8 mouse cellular contexts compared by ENCODE assay signal in the genomic region with DNA sequence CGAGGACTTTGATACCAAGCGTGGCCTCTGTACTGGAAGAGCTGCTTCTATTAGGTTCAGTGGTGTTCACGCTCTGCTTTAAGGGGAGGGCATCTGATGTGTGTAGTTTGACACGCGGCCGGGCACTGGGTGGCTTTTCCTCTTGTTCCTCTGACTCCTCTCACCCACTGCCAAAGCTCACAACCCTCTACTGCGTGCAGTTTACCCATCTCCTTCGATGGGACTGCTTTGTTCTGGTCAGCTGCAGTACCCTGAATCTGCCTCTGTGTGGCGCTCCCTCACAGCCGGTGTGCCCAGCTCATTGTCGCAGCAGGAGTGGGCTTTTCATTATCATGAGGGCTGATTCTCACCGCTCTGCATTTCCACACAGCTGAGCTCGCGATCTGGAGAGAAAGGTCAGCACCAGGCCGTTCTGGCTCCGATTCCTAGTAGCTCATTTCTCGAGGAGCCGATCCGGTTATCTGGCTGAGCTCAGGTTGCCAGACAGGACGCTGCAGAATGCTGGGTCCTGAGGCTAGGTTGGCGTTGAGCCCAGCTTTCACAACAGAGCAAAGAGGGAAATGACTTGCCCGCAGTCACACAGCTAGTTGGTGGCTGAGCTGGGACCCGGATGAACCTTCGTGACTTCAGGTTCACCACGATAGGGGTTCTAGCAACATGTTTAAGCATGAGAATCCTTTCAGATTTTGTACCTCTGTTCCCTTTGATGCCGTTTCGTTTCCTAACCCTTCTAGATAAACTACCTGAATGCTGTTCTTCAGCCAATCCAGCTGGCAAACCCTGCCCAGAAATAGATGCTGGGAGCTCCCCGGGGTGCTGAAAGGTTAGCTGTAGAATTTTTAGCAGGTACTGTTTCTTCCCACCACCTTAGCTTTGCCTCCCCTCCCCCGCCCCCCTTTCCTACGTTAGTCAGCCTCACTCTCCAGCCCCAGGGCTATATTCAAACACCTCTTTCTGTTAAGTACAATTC. TPM values are rescaled to one million over a fixed set of nuclear protein-coding genes. Genes with fewer than 3 reads are reported as not detected.
DNase-seq lines count a peak whose midpoint lies in the region; ATAC-seq lines count a peak whose summit lies in the region.

No protein-coding gene starts in this region.

- H3K4me2 ChIP-seq in limb, embryonic 11.5 days (ENCODE audit: low read depth, severe bottlenecking): no peak overlapping the region; the same call in 1 of the 2 replicates
- peak overlapping the region; percentile 36 for H3K4me2 ChIP-seq in midbrain, embryonic 12.5 days (replicated peaks)

- H3K27me3 ChIP-seq in limb, embryonic 11.5 days (ENCODE audit: control insufficient read depth, insufficient read depth, low read length): no peaks in the 10 kb centered on the region
- no peaks in the 10 kb centered on the region for H3K27me3 ChIP-seq in midbrain, embryonic 12.5 days

- DNase-seq in 3T3-L1 (ENCODE audit: low read depth, low spot score): peak; percentile 48
- DNase-seq in adrenal gland, postnatal 10 days: peak; percentile 88
- DNase-seq in embryo, embryonic 9.5 days (ENCODE audit: extremely low spot score): peak; percentile 88
- peak; percentile 74 to 85 for DNase-seq in heart, adult 18-20 months
- DNase-seq in kidney, adult 18-20 months: peak; percentile 83
- DNase-seq in limb, embryonic 11.5 days (ENCODE audit: low spot score): peak; percentile 89
- DNase-seq in spleen, adult 18-20 months: peak; percentile 61 to 74

- 0 out of 2 replicates have a peak overlapping the region, but pooled peaks have one; percentile 39 for H3K9ac ChIP-seq in limb, embryonic 11.5 days (ENCODE audit: low read length)
- H3K9ac ChIP-seq in midbrain, embryonic 12.5 days (replicated peaks): peak overlapping the region; percentile 7; the same call in 1 of the 2 replicates

- WGBS in limb, embryonic 11.5 days: 16% methylated on average over 30 of the region's 30 CpGs
- WGBS in midbrain, embryonic 12.5 days: 15% methylated on average over 30 of the region's 30 CpGs

- peak; percentile 37 for ATAC-seq in limb, embryonic 11.5 days (ENCODE audit: insufficient number of reproducible peaks, low FRiP score, low TSS enrichment, low read depth)
- peak; percentile 71 for ATAC-seq in midbrain, embryonic 12.5 days (ENCODE audit: low FRiP score, low read depth)

- no peaks in the 10 kb centered on the region for H3K9me3 ChIP-seq in limb, embryonic 11.5 days (ENCODE audit: control insufficient read depth, low read length)
- no peaks in the 10 kb centered on the region for H3K9me3 ChIP-seq in midbrain, embryonic 12.5 days

- H3K27ac ChIP-seq in limb, embryonic 11.5 days (replicated peaks; ENCODE audit: low read depth, low read length): peak overlapping the region; percentile 1; the same call in 1 of the 2 replicates
- peak overlapping the region; percentile 56 for H3K27ac ChIP-seq in midbrain, embryonic 12.5 days (replicated peaks)

- H3K4me3 ChIP-seq in limb, embryonic 11.5 days (ENCODE audit: low read depth, low read length): no peak overlapping the region
- peak overlapping the region; percentile 15 for H3K4me3 ChIP-seq in midbrain, embryonic 12.5 days

- H3K4me1 ChIP-seq in limb, embryonic 11.5 days (ENCODE audit: control insufficient read depth, insufficient read depth, low read length): peaks cover 16% of the 10 kb centered on the region; the same call in 1 of the 2 replicates
- peaks cover 12% of the 10 kb centered on the region; the same call in 1 of the 2 replicates for H3K4me1 ChIP-seq in midbrain, embryonic 12.5 days

- peaks cover 18% of the 10 kb centered on the region for H3K36me3 ChIP-seq in limb, embryonic 11.5 days (ENCODE audit: control insufficient read depth, insufficient read depth, low read length)
- H3K36me3 ChIP-seq in midbrain, embryonic 12.5 days: peaks cover 38% of the 10 kb centered on the region

RNA-seq across cellular contexts. Expression of a gene that starts 10.2 kb away (rescaled TPM):
- total RNA-seq in adrenal gland, postnatal 10 days (2021): under 1 TPM; 0.15 to 0.48 TPM
- total RNA-seq in heart, adult 18-20 months (2021): not detected
- 0.11 and 0.27 TPM in 2 replicates for polyA plus RNA-seq in limb, embryonic 11.5 days (2014; fragmentation: Nextera tagmentation; extraction: Ambion mirVana)
- 0.12 and 0.15 TPM in 2 replicates for polyA plus RNA-seq in midbrain, embryonic 12.5 days (2016; fragmentation: Nextera tagmentation; extraction: Ambion mirVana)

RNA-seq across cellular contexts. Expression of a gene that starts 10.7 kb away (rescaled TPM):
- total RNA-seq in adrenal gland, postnatal 10 days (2021): 10 to 100 TPM; 17.1 to 23.8 TPM
- 10 to 100 TPM in 1 of 2 experiments, 1 to 10 TPM in 1; 8.6 to 10.0 TPM for total RNA-seq in heart, adult 18-20 months (2021)
- polyA plus RNA-seq in limb, embryonic 11.5 days (2014; fragmentation: Nextera tagmentation; extraction: Ambion mirVana): 17.4 and 18.4 TPM in 2 replicates
- 21.5 and 22.4 TPM in 2 replicates for polyA plus RNA-seq in midbrain, embryonic 12.5 days (2016; fragmentation: Nextera tagmentation; extraction: Ambion mirVana)

RNA-seq across cellular contexts. Expression of a gene that starts 20.2 kb away (rescaled TPM):
- total RNA-seq in adrenal gland, postnatal 10 days (2021): 10 to 100 TPM; 20.7 to 24.4 TPM
- total RNA-seq in heart, adult 18-20 months (2021): 1 to 10 TPM; 7.2 to 7.4 TPM
- 21.6 and 24.7 TPM in 2 replicates for polyA plus RNA-seq in limb, embryonic 11.5 days (2014; fragmentation: Nextera tagmentation; extraction: Ambion mirVana)
- 27.6 and 28.0 TPM in 2 replicates for polyA plus RNA-seq in midbrain, embryonic 12.5 days (2016; fragmentation: Nextera tagmentation; extraction: Ambion mirVana)

RNA-seq across cellular contexts. Expression of a gene that starts 26.1 kb away (rescaled TPM):
- 100 to 1,000 TPM in 1 of 2 experiments, 10 to 100 TPM in 1; 90.9 to 109 TPM for total RNA-seq in adrenal gland, postnatal 10 days (2021)
- total RNA-seq in heart, adult 18-20 months (2021): 100 to 1,000 TPM; 119 to 138 TPM
- polyA plus RNA-seq in limb, embryonic 11.5 days (2014; fragmentation: Nextera tagmentation; extraction: Ambion mirVana): 67.2 and 70.2 TPM in 2 replicates
- 41.3 and 44.6 TPM in 2 replicates for polyA plus RNA-seq in midbrain, embryonic 12.5 days (2016; fragmentation: Nextera tagmentation; extraction: Ambion mirVana)

RNA-seq across cellular contexts. Expression of a gene that starts 51.1 kb away (rescaled TPM):
- total RNA-seq in adrenal gland, postnatal 10 days (2021): 10 to 100 TPM; 23.5 to 28.2 TPM
- 1 to 10 TPM; 2.5 to 4.0 TPM for total RNA-seq in heart, adult 18-20 months (2021)
- 105 and 106 TPM in 2 replicates for polyA plus RNA-seq in limb, embryonic 11.5 days (2014; fragmentation: Nextera tagmentation; extraction: Ambion mirVana)
- polyA plus RNA-seq in midbrain, embryonic 12.5 days (2016; fragmentation: Nextera tagmentation; extraction: Ambion mirVana): 20.2 and 24.0 TPM in 2 replicates
